Mouse (Mus musculus) bone marrow, adult 2 months (tissue): Measurements from ENCODE around the gene Mrpl39. TPM values are rescaled to one million over a fixed set of nuclear protein-coding genes. Genes with fewer than 3 reads are reported as not detected.

Experiments used
- H3K27ac ChIP-seq: fragments of 200-500 bp; 2 replicates; pipeline ENCODE4 v1.5.1; 2012; ENCODE audit warnings: low read depth, mild to moderate bottlenecking, control low read depth, inconsistent platforms, low read length; ENCODE audit not compliant: control insufficient read depth, poor library complexity, insufficient read depth
- H3K4me1 ChIP-seq: fragments of 200-500 bp; 2 replicates; pipeline ENCODE4 v1.6.1; 2011; ENCODE audit warnings: low read length; ENCODE audit not compliant: control insufficient read depth, insufficient read depth
- H3K4me3 ChIP-seq: fragments of 200-500 bp; replicated peaks from 2 replicates; pipeline ENCODE3; 2011; ENCODE audit warnings: mild to moderate bottlenecking, low read depth, low read length, control low read depth; ENCODE audit not compliant: control insufficient read depth
- CTCF ChIP-seq: fragments of 200-500 bp; IDR thresholded peaks from 2 replicates; pipeline ENCODE4 v1.5.1; 2011; ENCODE audit warnings: low read length, control low read depth; ENCODE audit not compliant: control insufficient read depth, insufficient read depth
- POLR2A ChIP-seq: fragments of 200-500 bp; IDR thresholded peaks from 2 replicates; pipeline ENCODE4 v1.6.1; 2011; ENCODE audit warnings: low read depth, mild to moderate bottlenecking, control low read depth, low read length, borderline replicate concordance; ENCODE audit not compliant: control insufficient read depth
- WGBS: fragments of 180-500 bp; shearing (Covaris S2); methylation state at CpG from one replicate; pipeline ENCODE4 v1.1.7; 2018; 5-methylcytosine and 5-hydroxymethylcytosine counted together
- polyA plus RNA-seq: library from polyadenylated mRNA; stranded (reverse); fragments of >200 nt; gene quantifications from 2 replicates; pipeline ENCODE4 v1.2.4, GENCODE M21; 2011; ENCODE audit warnings: low replicate concordance; ENCODE audit not compliant: missing spikeins, insufficient read depth, insufficient read length

The Mrpl39 gene
- polyA plus RNA-seq, 1 experiment, result 14.5 TPM

- no peak for TF ChIP-seq POLR2A
- TF ChIP-seq CTCF, result no peak
- H3K4me1 ChIP-seq, result no peaks in the 10 kb centered on the region
- H3K4me3 ChIP-seq, result no peak overlapping the region
- no peak overlapping the region for H3K27ac ChIP-seq
- WGBS, result 3% methylated on average over 23 of the region's 23 CpGs
These were observed 39.3 kb upstream of the Mrpl39 start for GRCm38 (mm10) chr16:84774761-84775231.

DNA sequence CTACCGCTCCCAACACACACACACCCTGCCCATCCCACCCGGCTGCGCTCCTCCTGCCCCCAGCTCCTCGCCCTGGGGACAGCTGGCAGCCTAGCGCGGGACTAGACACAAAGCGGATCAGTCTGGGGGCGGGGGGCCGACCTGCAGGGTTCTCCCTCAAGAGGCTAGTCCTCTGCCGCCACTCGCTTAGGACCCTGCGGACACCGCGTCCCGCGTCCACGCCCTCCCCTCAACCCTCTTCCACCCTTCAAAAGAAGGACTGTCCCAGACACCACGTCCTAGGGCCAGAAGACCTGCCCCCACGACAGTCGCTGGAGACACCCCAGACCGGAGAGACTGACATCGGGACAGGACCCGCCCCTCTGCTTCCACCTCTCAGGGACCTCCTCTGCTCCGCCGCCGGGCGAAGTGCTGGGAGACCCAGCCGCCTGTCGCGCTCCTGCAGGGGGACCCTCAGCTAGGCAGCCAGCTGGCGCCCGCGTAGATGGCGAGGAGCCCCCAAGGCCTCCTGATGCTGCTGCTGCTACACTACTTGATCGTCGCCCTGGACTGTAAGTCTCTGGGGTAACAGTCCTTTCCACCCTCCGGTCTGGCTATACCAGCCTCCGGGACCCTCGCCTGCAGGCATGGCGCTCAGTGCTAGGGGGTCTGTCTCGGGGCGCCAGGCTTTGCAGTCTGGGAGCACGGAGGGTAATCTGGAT lies 38.6 kb upstream of the Mrpl39 start, which contains the start of gene Jam2:
Jam2 (plus strand) TSS at position 121 of the 701 bp plus-strand sequence.
- WGBS, result under 1% methylated on average over 43 of the region's 43 CpGs
- no peak for TF ChIP-seq CTCF
- TF ChIP-seq POLR2A, result no peak

DNA sequence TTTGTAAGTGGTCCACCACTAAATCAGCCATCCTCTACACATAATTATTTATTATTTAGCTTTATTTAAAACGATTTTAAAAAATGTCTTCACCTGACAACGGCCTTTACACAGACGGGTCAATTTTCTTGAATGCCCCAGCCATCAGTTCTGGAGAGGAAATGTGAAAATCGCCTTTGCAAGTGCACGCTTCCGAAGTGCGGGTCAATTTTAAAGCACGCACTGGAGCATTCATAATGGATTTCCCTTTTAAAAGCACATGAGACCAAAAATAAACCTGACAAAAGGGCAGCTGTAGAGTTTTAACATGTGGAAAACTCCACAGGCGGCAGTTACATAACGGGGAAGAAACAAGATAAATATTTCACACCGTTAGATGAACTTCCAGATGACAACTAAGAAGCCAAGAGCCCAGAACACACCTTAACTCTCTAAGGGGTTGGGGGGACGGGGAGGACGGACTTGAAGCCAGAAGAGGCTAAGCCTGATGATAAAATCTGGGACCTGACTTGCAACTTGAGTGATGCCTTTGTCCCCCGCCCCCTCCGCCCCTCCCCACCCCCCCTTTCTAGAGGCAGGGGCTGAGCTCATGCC lies 37.8 kb upstream of the Mrpl39 start:
- Histone ChIP-seq H3K4me1 (no peaks in the 10 kb centered on the region), H3K27ac (no peak overlapping the region), H3K4me3 (no peak overlapping the region)
- TF ChIP-seq POLR2A, result no peak
- TF ChIP-seq CTCF, result no peak
- WGBS, result 3% methylated on average over 15 of the region's 15 CpGs

More for the DNA sequence above, 38.6 kb upstream of the Mrpl39 start, which contains the start of gene Jam2:
- Histone ChIP-seq H3K4me3 (peak within 1 kb of the TSS; percentile 35), H3K27ac (no peak within 1 kb of the TSS), H3K4me1 (no peaks in the 10 kb centered on the region)

DNA sequence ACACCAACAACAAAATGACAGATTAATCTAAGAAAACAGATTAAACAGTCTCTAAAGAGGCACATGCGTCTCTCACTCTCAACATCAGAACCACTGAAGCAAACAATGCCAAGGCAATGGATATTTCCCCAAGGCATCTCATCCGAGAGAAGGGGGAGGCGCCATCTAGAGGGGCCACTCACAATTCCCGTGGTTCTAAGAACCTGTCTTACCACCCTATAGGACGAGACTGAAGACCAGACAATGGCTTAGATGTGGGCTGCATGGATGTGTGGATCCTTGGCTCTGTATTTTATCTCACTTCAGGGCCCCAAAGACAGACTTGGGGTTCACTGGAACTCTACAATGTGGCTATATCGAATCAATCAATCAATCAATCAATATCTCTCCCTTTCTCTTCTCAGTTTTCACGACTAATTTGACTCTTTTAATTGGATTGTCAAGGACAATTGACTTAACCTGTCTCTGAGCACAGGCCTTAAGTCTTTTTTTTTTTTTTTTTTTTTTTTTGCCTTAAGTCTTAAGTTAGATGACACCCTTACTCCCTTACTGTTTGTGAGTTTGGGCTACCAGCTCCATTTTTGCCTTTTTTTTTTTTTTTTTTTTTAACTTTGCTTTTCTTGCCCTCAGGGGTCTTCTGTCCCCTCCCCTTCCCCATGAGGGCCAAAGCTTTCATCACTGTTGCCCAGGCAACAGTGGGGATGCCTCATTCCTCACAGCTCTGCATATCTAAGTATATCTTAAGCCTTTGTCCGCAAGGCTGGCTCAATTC lies 37.1 kb upstream of the Mrpl39 start:
- WGBS, result 56% methylated on average over 8 of the region's 8 CpGs
- Histone ChIP-seq H3K4me3 (no peak overlapping the region), H3K4me1 (no peaks in the 10 kb centered on the region), H3K27ac (no peak overlapping the region)
- TF ChIP-seq POLR2A (no peak), CTCF (no peak)

DNA sequence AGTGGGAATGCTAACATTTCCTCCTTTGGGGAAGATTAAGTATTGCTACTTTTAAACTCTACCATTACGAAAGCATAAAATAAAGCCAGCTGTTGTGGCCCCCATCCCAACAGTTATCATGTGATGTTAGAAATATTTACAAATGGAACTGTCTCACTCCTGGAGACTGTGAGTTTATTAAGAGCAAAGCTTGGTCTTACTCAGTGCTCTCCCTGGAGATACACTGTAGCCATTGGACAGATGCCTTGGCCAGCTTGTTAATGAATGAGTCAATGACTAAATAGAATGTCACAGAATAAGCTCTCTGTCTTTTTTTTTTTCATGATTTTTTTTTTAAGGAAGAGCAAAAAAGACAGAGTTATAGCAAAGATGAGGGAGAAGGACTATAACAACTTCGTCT lies 35.9 kb upstream of the Mrpl39 start:
- Histone ChIP-seq H3K4me3 (no peak overlapping the region), H3K4me1 (no peaks in the 10 kb centered on the region), H3K27ac (no peak overlapping the region)
- 82% methylated on average over 2 of the region's 2 CpGs for WGBS
- no peak for TF ChIP-seq POLR2A
- no peak for TF ChIP-seq CTCF

GRCm38 (mm10) chr16:84770891-84771290 lies 35.3 kb upstream of the Mrpl39 start:
- Histone ChIP-seq H3K4me1 (no peaks in the 10 kb centered on the region), H3K27ac (no peak overlapping the region), H3K4me3 (no peak overlapping the region)
- no peak for TF ChIP-seq CTCF
- no peak for TF ChIP-seq POLR2A
- WGBS, result 51% methylated on average over 7 of the region's 7 CpGs

GRCm38 (mm10) chr16:84769619-84770464 lies 34.3 kb upstream of the Mrpl39 start:
- Histone ChIP-seq H3K27ac (no peak overlapping the region), H3K4me1 (no peaks in the 10 kb centered on the region), H3K4me3 (no peak overlapping the region)
- TF ChIP-seq POLR2A (no peak), CTCF (no peak)
- 85% methylated on average over 19 of the region's 19 CpGs for WGBS

DNA sequence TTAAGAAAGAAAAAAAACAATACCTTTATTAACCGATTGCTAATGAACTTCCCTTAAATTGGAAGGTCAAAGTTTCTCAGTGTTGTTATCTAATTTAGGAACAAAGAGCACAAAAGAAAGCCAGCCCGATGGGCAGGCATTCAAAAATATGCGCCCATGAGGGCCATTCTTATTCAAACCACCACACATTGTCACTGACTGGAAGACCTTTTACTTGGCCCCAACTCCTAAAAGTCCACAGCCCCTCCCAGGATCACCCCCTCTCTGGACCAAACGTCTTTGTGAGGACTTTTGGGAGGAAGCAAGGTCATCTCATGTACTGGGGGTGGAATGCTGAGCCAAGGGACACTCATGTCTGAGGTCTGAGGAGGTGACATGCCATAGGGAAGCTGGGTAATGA lies 33.6 kb upstream of the Mrpl39 start:
- WGBS, result 74% methylated on average over 4 of the region's 4 CpGs
- no peak overlapping the region for H3K27ac ChIP-seq
- H3K4me3 ChIP-seq, result no peak overlapping the region
- H3K4me1 ChIP-seq, result no peaks in the 10 kb centered on the region
- TF ChIP-seq CTCF (no peak), POLR2A (no peak)
